Mouse (Mus musculus) urinary bladder, postnatal 4 days (tissue): Measurements from ENCODE around the gene Dnah3.

ENCODE experiments used
- DNase-seq, 2 experiments: peaks; one replicate each; pipeline ENCODE4 v3.0.0; 2021 to 2022; ENCODE audit warnings: low spot score in 2 of 2

Gene Dnah3

DNA sequence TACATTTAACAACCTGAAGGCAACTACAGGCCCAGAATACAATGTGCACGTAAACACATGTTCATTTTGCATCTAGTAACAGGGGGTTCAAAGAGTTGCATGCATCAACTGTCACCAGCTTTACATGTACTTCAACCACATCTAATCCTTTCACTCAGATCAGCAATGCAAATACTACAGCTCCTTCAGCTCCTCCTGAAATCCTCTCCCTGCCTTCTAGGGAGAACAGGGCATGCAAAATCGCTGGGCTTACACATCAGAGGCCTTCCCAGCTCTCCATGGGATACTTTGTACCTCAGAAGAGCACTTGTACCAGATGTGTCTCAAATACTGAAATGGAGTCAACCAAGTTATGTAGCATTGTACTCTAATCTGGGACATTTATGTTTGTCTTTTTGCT lies 222.0 kb downstream of the Dnah3 start:
- DNase-seq: no peak
